Mouse (Mus musculus) lung, postnatal 0 days (tissue): ENCODE measurements at regions not wholly inside any gene's neighbourhood (a gene's known extent, or its start where the extent isn't known, plus 50 kb on each side); places are given as distances from the start of the nearest gene placed in this dataset.

Experiments
- CTCF ChIP-seq: IDR thresholded peaks from 2 replicates; pipeline ENCODE4 v1.5.1; 2016; ENCODE audit warnings: antibody characterized with exemption, mild to moderate bottlenecking
- EP300 ChIP-seq: IDR thresholded peaks from 2 replicates; pipeline ENCODE4 v1.6.1; 2016; ENCODE audit warnings: antibody characterized with exemption, mild to moderate bottlenecking, control low read depth

DNA sequence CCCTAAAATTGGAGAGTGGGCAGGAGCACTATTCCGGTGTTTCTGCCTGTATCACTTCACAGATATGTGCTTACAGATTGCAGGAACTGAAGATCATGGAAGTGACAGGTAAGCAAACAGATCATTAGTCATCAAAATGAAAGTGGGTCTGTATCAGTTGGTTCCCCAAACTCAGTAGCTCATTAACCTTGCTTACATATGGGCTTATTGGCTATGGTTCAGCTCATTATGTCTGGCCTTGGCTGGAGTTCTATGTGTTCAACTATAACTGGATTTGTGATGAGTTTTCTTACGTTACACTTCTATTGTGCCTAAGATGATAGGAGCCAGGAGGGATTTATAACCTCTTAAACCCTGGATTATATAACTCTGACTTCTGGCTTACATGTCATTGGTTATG is 133.5 kb upstream of the Bmper start:
- TF ChIP-seq CTCF = no peak
- TF ChIP-seq EP300 = no peak
